11 mouse cellular contexts compared by ENCODE assay signal in genomic region chr7:45368178-45368577, GRCm38 (mm10). TPM values are rescaled to one million over a fixed set of nuclear protein-coding genes. Genes with fewer than 3 reads are reported as not detected.
DNase-seq lines count a peak whose midpoint lies in the region; ATAC-seq and TF ChIP-seq lines count a peak whose summit lies in the region.
"Had no signal": no experiment of that assay in that cellular context is flagged by ENCODE, and none has a peak within 500 bp of the region (broad histone marks: within the 10 kb centered on the region; RNA-seq: fewer than 3 reads in every experiment).

No protein-coding gene starts in this region.

- H3K9ac ChIP-seq in liver, embryonic 11.5 days (ENCODE audit: low read depth, low read length), result no peak overlapping the region
- H3K9ac ChIP-seq in embryonic facial prominence, embryonic 15.5 days, result 0 out of 2 replicates have a peak overlapping the region, but pooled peaks have one; percentile 37
- H3K9ac ChIP-seq in limb, embryonic 11.5 days (ENCODE audit: low read length), result no peak overlapping the region

- TF ChIP-seq POLR2A in olfactory bulb, adult 2 months (IDR thresholded peaks at IDR 0.05; ENCODE audit: insufficient read depth, low read depth, low read length), result no peak

- H3K27ac ChIP-seq in liver, embryonic 11.5 days (ENCODE audit: low read depth, low read length), result no peak overlapping the region
- H3K27ac ChIP-seq in embryonic facial prominence, embryonic 15.5 days (replicated peaks), result 0 out of 2 replicates have a peak overlapping the region, but pooled peaks have one; percentile 78
- H3K27ac ChIP-seq in limb, embryonic 11.5 days (replicated peaks; ENCODE audit: low read depth, low read length), result no peak overlapping the region
- H3K27ac ChIP-seq in olfactory bulb, adult 2 months (ENCODE audit: insufficient read depth, low read depth, low read length), result no peak overlapping the region

- DNase-seq in liver, embryonic 11.5 days (ENCODE audit: low spot score), result no peak
- no peak for DNase-seq in liver
- no peak for DNase-seq in limb, embryonic 11.5 days (ENCODE audit: low spot score)
- DNase-seq in adrenal gland, postnatal 14 days, result no peak
- DNase-seq in Muller cell, postnatal 12 days (ENCODE audit: inconsistent ontology term), result no peak
- DNase-seq: gastrocnemius, postnatal 25 days; thymus, postnatal 36 days had no signal

- ATAC-seq in liver, embryonic 11.5 days (replicated peaks; ENCODE audit: low FRiP score), result no peak
- ATAC-seq in embryonic facial prominence, embryonic 15.5 days (ENCODE audit: insufficient number of reproducible peaks, low FRiP score, low TSS enrichment, low read depth), result no peak
- ATAC-seq in limb, embryonic 11.5 days (ENCODE audit: insufficient number of reproducible peaks, low FRiP score, low TSS enrichment, low read depth), result no peak
- no peak for ATAC-seq in frontal cortex, adult (ENCODE audit: low TSS enrichment)

- H3K4me2 ChIP-seq in liver, embryonic 11.5 days, result peak overlapping the region; percentile 94
- H3K4me2 ChIP-seq in embryonic facial prominence, embryonic 15.5 days (replicated peaks), result no peak overlapping the region
- no peak overlapping the region for H3K4me2 ChIP-seq in limb, embryonic 11.5 days (ENCODE audit: low read depth, severe bottlenecking)

- peaks cover 22% of the 10 kb centered on the region for H3K4me1 ChIP-seq in liver, embryonic 11.5 days (replicated peaks; ENCODE audit: control insufficient read depth, insufficient read depth, low read length)
- peaks cover 35% of the 10 kb centered on the region for H3K4me1 ChIP-seq in embryonic facial prominence, embryonic 15.5 days
- peaks cover 14% of the 10 kb centered on the region; the same call in 1 of the 2 replicates for H3K4me1 ChIP-seq in limb, embryonic 11.5 days (ENCODE audit: control insufficient read depth, insufficient read depth, low read length)
- peaks cover 30% of the 10 kb centered on the region for H3K4me1 ChIP-seq in olfactory bulb, adult 2 months (ENCODE audit: control insufficient read depth, insufficient read depth, low read length)

- peak overlapping the region; percentile 58; the same call in 1 of the 2 replicates for H3K4me3 ChIP-seq in liver, embryonic 11.5 days (ENCODE audit: low read depth, low read length)
- peak overlapping the region; percentile 70 for H3K4me3 ChIP-seq in embryonic facial prominence, embryonic 15.5 days (replicated peaks)
- H3K4me3 ChIP-seq in limb, embryonic 11.5 days (ENCODE audit: low read depth, low read length), result peak overlapping the region; percentile 68
- H3K4me3 ChIP-seq in olfactory bulb, adult 2 months (ENCODE audit: insufficient read depth, low read depth, low read length), result peak overlapping the region; percentile 75

- H3K9me3 ChIP-seq in liver, embryonic 11.5 days (ENCODE audit: control insufficient read depth, low read length), result no peaks in the 10 kb centered on the region
- no peaks in the 10 kb centered on the region for H3K9me3 ChIP-seq in embryonic facial prominence, embryonic 15.5 days (replicated peaks)
- H3K9me3 ChIP-seq in limb, embryonic 11.5 days (ENCODE audit: control insufficient read depth, low read length), result no peaks in the 10 kb centered on the region

- peaks cover 60% of the 10 kb centered on the region for H3K27me3 ChIP-seq in liver, embryonic 11.5 days (replicated peaks; ENCODE audit: control insufficient read depth, insufficient read depth, low read length)
- peaks cover 39% of the 10 kb centered on the region for H3K27me3 ChIP-seq in embryonic facial prominence, embryonic 15.5 days
- H3K27me3 ChIP-seq in limb, embryonic 11.5 days (ENCODE audit: control insufficient read depth, insufficient read depth, low read length), result peaks cover 42% of the 10 kb centered on the region

- WGBS in liver, embryonic 11.5 days, result 77% methylated on average over 15 of the region's 15 CpGs
- 79% methylated on average over 15 of the region's 15 CpGs for WGBS in embryonic facial prominence, embryonic 15.5 days
- WGBS in limb, embryonic 11.5 days, result 75% methylated on average over 15 of the region's 15 CpGs
- 80% methylated on average over 15 of the region's 15 CpGs for WGBS in olfactory bulb, adult 2 months

- peaks cover 8% of the 10 kb centered on the region; the same call in 1 of the 2 replicates for H3K36me3 ChIP-seq in liver, embryonic 11.5 days (ENCODE audit: control insufficient read depth, insufficient read depth, low read length)
- peaks cover 7% of the 10 kb centered on the region; the same call in 1 of the 2 replicates for H3K36me3 ChIP-seq in embryonic facial prominence, embryonic 15.5 days
- no peaks in the 10 kb centered on the region; the same call in 1 of the 2 replicates for H3K36me3 ChIP-seq in limb, embryonic 11.5 days (ENCODE audit: control insufficient read depth, insufficient read depth, low read length)

- TF ChIP-seq CTCF in olfactory bulb, adult 2 months (IDR thresholded peaks at IDR 0.05; ENCODE audit: insufficient read depth, low read depth, low read length), result no peak

RNA-seq across cellular contexts. Expression of gene Ppfia3, which starts 1.4 kb away (rescaled TPM):
- polyA plus RNA-seq in liver, embryonic 11.5 days (2014; fragmentation: Nextera tagmentation; extraction: Ambion mirVana), result 2.0 and 2.1 TPM in 2 replicates
- polyA plus RNA-seq in embryonic facial prominence, embryonic 15.5 days (2015; fragmentation: Nextera tagmentation; extraction: Ambion mirVana), result 8.5 and 10.1 TPM in 2 replicates
- 5.4 and 6.1 TPM in 2 replicates for polyA plus RNA-seq in limb, embryonic 11.5 days (2014; fragmentation: Nextera tagmentation; extraction: Ambion mirVana)
- not detected in 2 replicates for polyA plus RNA-seq in olfactory bulb, adult 2 months (2012; ENCODE audit: insufficient read depth, insufficient read length, low replicate concordance, missing spikeins)
- 2.1 and 2.4 TPM in 2 replicates for total RNA-seq in adrenal gland, postnatal 14 days (2021)
- polyA plus RNA-seq: macrophage had no signal

RNA-seq across cellular contexts. Expression of gene Lin7b, which starts 2.2 kb away (rescaled TPM):
- 0.35 TPM in 1 of 2 replicates, not detected in the other for polyA plus RNA-seq in liver, embryonic 11.5 days (2014; fragmentation: Nextera tagmentation; extraction: Ambion mirVana)
- 3.8 and 4.0 TPM in 2 replicates for polyA plus RNA-seq in embryonic facial prominence, embryonic 15.5 days (2015; fragmentation: Nextera tagmentation; extraction: Ambion mirVana)
- 0.43 and 0.89 TPM in 2 replicates for polyA plus RNA-seq in limb, embryonic 11.5 days (2014; fragmentation: Nextera tagmentation; extraction: Ambion mirVana)
- not detected in 2 replicates for polyA plus RNA-seq in olfactory bulb, adult 2 months (2012; ENCODE audit: insufficient read depth, insufficient read length, low replicate concordance, missing spikeins)
- total RNA-seq in adrenal gland, postnatal 14 days (2021), result 1.2 and 1.4 TPM in 2 replicates
- polyA plus RNA-seq: macrophage had no signal

RNA-seq across cellular contexts. Expression of gene Snrnp70, which starts 27.4 kb away (rescaled TPM):
- 51.6 and 64.4 TPM in 2 replicates for polyA plus RNA-seq in liver, embryonic 11.5 days (2014; fragmentation: Nextera tagmentation; extraction: Ambion mirVana)
- 212 and 214 TPM in 2 replicates for polyA plus RNA-seq in embryonic facial prominence, embryonic 15.5 days (2015; fragmentation: Nextera tagmentation; extraction: Ambion mirVana)
- 87.5 and 93.0 TPM in 2 replicates for polyA plus RNA-seq in limb, embryonic 11.5 days (2014; fragmentation: Nextera tagmentation; extraction: Ambion mirVana)
- 1,039 and 1,720 TPM in 2 replicates for polyA plus RNA-seq in olfactory bulb, adult 2 months (2012; ENCODE audit: insufficient read depth, insufficient read length, low replicate concordance, missing spikeins)
- 265 and 280 TPM in 2 replicates for total RNA-seq in adrenal gland, postnatal 14 days (2021)

RNA-seq across cellular contexts. Expression of gene Hrc, which starts 33.1 kb away (rescaled TPM):
- polyA plus RNA-seq in liver, embryonic 11.5 days (2014; fragmentation: Nextera tagmentation; extraction: Ambion mirVana), result 0.12 and 0.30 TPM in 2 replicates
- 8.7 and 10.6 TPM in 2 replicates for polyA plus RNA-seq in embryonic facial prominence, embryonic 15.5 days (2015; fragmentation: Nextera tagmentation; extraction: Ambion mirVana)
- polyA plus RNA-seq in limb, embryonic 11.5 days (2014; fragmentation: Nextera tagmentation; extraction: Ambion mirVana), result 0.52 and 0.83 TPM in 2 replicates
- polyA plus RNA-seq in olfactory bulb, adult 2 months (2012; ENCODE audit: insufficient read depth, insufficient read length, low replicate concordance, missing spikeins), result not detected in 2 replicates
- 0.15 and 0.45 TPM in 2 replicates for total RNA-seq in adrenal gland, postnatal 14 days (2021)
- polyA plus RNA-seq: macrophage had no signal

RNA-seq across cellular contexts. Expression of gene Trpm4, which starts 34.6 kb away (rescaled TPM):
- 2.3 and 3.9 TPM in 2 replicates for polyA plus RNA-seq in liver, embryonic 11.5 days (2014; fragmentation: Nextera tagmentation; extraction: Ambion mirVana)
- polyA plus RNA-seq in embryonic facial prominence, embryonic 15.5 days (2015; fragmentation: Nextera tagmentation; extraction: Ambion mirVana), result 21.9 and 23.9 TPM in 2 replicates
- 6.7 and 8.9 TPM in 2 replicates for polyA plus RNA-seq in limb, embryonic 11.5 days (2014; fragmentation: Nextera tagmentation; extraction: Ambion mirVana)
- polyA plus RNA-seq in olfactory bulb, adult 2 months (2012; ENCODE audit: insufficient read depth, insufficient read length, low replicate concordance, missing spikeins), result not detected in 2 replicates
- total RNA-seq in adrenal gland, postnatal 14 days (2021), result 13.5 and 15.1 TPM in 2 replicates
